ENCODE assay signal across 31 mouse cellular contexts in the genomic region with DNA sequence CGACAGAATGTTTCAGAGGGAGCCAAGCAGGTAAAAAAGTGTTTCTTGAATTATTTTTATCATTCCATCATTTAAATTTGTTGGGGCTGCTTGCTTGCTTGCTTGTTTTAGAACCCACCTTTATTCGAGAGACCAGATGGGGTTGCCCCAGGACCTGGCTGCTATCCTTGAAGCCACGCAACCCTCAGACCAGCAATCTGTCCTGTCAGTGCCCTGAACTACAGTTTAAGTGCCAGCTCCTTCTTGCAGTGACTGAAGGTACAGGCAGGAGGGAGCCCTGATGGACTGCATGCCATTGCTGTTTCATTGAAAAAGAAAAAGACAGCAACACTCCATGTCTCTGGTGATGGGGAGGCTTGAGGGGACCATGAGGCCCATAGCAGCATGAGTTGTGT. TPM values are rescaled to one million over a fixed set of nuclear protein-coding genes. Genes with fewer than 3 reads are reported as not detected.
DNase-seq lines count a peak whose midpoint lies in the region; ATAC-seq and TF ChIP-seq lines count a peak whose summit lies in the region.
"Had no signal": no experiment of that assay in that cellular context is flagged by ENCODE, and none has a peak within 500 bp of the region (broad histone marks: within the 10 kb centered on the region; RNA-seq: fewer than 3 reads in every experiment).

No protein-coding gene starts in this region.

- no peak overlapping the region for H3K4me2 ChIP-seq in heart, embryonic 15.5 days
- no peak overlapping the region for H3K4me2 ChIP-seq in midbrain, embryonic 14.5 days (ENCODE audit: low read length)
- H3K4me2 ChIP-seq: forebrain, embryonic 13.5 days; liver, embryonic 13.5 days; midbrain, embryonic 15.5 days; neural tube, embryonic 12.5 days had no signal

- H3K36me3 ChIP-seq in heart, embryonic 15.5 days: no peaks in the 10 kb centered on the region
- H3K36me3 ChIP-seq in heart, adult 2 months (ENCODE audit: control insufficient read depth, insufficient read depth, low read length): no peaks in the 10 kb centered on the region
- no peaks in the 10 kb centered on the region for H3K36me3 ChIP-seq in midbrain, embryonic 14.5 days (ENCODE audit: control insufficient read depth, insufficient read depth, low read length)
- H3K36me3 ChIP-seq: hindbrain, embryonic 10.5 days; liver, embryonic 13.5 days; midbrain, embryonic 15.5 days; neural tube, embryonic 12.5 days had no signal

- ATAC-seq in heart, embryonic 15.5 days (replicated peaks; ENCODE audit: insufficient number of reproducible peaks, insufficient read depth, low FRiP score, low read depth): no peak
- ATAC-seq in midbrain, embryonic 14.5 days (ENCODE audit: low FRiP score, low TSS enrichment): no peak
- ATAC-seq: forebrain, embryonic 13.5 days; hindbrain, postnatal 0 days; intestine, embryonic 16.5 days; midbrain, embryonic 15.5 days had no signal

- no peak overlapping the region for H3K9ac ChIP-seq in heart, embryonic 15.5 days
- no peak overlapping the region for H3K9ac ChIP-seq in heart, adult 2 months (ENCODE audit: low read depth, low read length)
- H3K9ac ChIP-seq in midbrain, embryonic 14.5 days (replicated peaks; ENCODE audit: low read length): no peak overlapping the region
- H3K9ac ChIP-seq: forebrain, embryonic 13.5 days; liver, embryonic 13.5 days; midbrain, embryonic 15.5 days; neural tube, embryonic 12.5 days had no signal

- intact Hi-C loops in heart, adult 2 months (cut with DNase I): no loop called here

- peaks cover 15% of the 10 kb centered on the region for H3K4me1 ChIP-seq in heart, embryonic 15.5 days (replicated peaks)
- H3K4me1 ChIP-seq in heart, adult 2 months (ENCODE audit: control insufficient read depth, insufficient read depth, low read length): no peaks in the 10 kb centered on the region
- no peaks in the 10 kb centered on the region for H3K4me1 ChIP-seq in midbrain, embryonic 14.5 days (ENCODE audit: control insufficient read depth, insufficient read depth, low read length)
- H3K4me1 ChIP-seq: forebrain, embryonic 13.5 days; hindbrain, embryonic 10.5 days; liver, embryonic 13.5 days; midbrain, embryonic 15.5 days; neural tube, embryonic 12.5 days had no signal

- no peak for TF ChIP-seq CTCF in heart, adult 2 months (IDR thresholded peaks at IDR 0.05)

- no peak overlapping the region for H3K4me3 ChIP-seq in heart, embryonic 15.5 days
- H3K4me3 ChIP-seq in heart, adult 2 months: no peak overlapping the region
- H3K4me3 ChIP-seq in midbrain, embryonic 14.5 days (replicated peaks; ENCODE audit: low read depth, low read length): no peak overlapping the region
- H3K4me3 ChIP-seq: forebrain, embryonic 13.5 days; gastrocnemius, adult 2 months; hindbrain, embryonic 10.5 days; liver, embryonic 13.5 days; midbrain, embryonic 15.5 days; neural tube, embryonic 12.5 days had no signal

- TF ChIP-seq EP300 in heart, adult 2 months (IDR thresholded peaks at IDR 0.05; ENCODE audit: insufficient read depth, low read depth, low read length): no peak

- 0 out of 2 replicates have a peak overlapping the region, but pooled peaks have one; percentile 34 for H3K27ac ChIP-seq in heart, embryonic 15.5 days
- H3K27ac ChIP-seq in heart, adult 2 months: no peak overlapping the region
- H3K27ac ChIP-seq in midbrain, embryonic 14.5 days (replicated peaks; ENCODE audit: low read depth, low read length): no peak overlapping the region
- H3K27ac ChIP-seq: forebrain, embryonic 13.5 days; gastrocnemius, adult 2 months; hindbrain, embryonic 10.5 days; hindbrain, postnatal 0 days; liver, embryonic 13.5 days; midbrain, embryonic 15.5 days; neural tube, embryonic 12.5 days had no signal

- TF ChIP-seq POLR2A in heart, adult 2 months (IDR thresholded peaks at IDR 0.05; ENCODE audit: insufficient read depth, low read depth, low read length): no peak

- no peaks in the 10 kb centered on the region for H3K9me3 ChIP-seq in heart, embryonic 15.5 days (replicated peaks)
- no peaks in the 10 kb centered on the region for H3K9me3 ChIP-seq in midbrain, embryonic 14.5 days (ENCODE audit: control insufficient read depth, low read length)
- H3K9me3 ChIP-seq: forebrain, embryonic 13.5 days; hindbrain, embryonic 10.5 days; liver, embryonic 13.5 days; midbrain, embryonic 15.5 days; neural tube, embryonic 12.5 days had no signal

- H3K79me2 ChIP-seq in heart, adult 2 months (replicated peaks; ENCODE audit: control insufficient read depth, insufficient read depth, low read length): no peaks in the 10 kb centered on the region

- 29% methylated on average over 3 of the region's 3 CpGs for WGBS in heart, embryonic 15.5 days
- WGBS in heart, adult 2 months: 46% methylated on average over 3 of the region's 3 CpGs
- WGBS in midbrain, embryonic 14.5 days: 84% methylated on average over 3 of the region's 3 CpGs

- DNase-seq in heart, adult 11 months: peak; percentile 56
- no peak for DNase-seq in heart, adult 18-20 months
- DNase-seq in heart, adult 2 months: no peak
- DNase-seq in cerebellum, adult 8-10 months: peak; percentile 78
- DNase-seq in cerebellum, postnatal 36 days: peak; percentile 79 to 82
- DNase-seq in midbrain, embryonic 14.5 days: no peak
- DNase-seq in retina, postnatal 1 day: no peak
- DNase-seq: adrenal gland, postnatal 14 days; gastrocnemius, adult 2 months; kidney, adult 9 months; kidney, postnatal 25 days; liver, embryonic 13.5 days; lung, adult 2 months; lung, postnatal 4 days had no signal

- H3K27me3 ChIP-seq in heart, embryonic 15.5 days: no peaks in the 10 kb centered on the region
- no peaks in the 10 kb centered on the region for H3K27me3 ChIP-seq in heart, adult 2 months (ENCODE audit: control insufficient read depth, insufficient read depth, low read length)
- no peaks in the 10 kb centered on the region for H3K27me3 ChIP-seq in midbrain, embryonic 14.5 days (ENCODE audit: control insufficient read depth, insufficient read depth, low read length)
- H3K27me3 ChIP-seq: forebrain, embryonic 13.5 days; liver, embryonic 13.5 days; midbrain, embryonic 15.5 days; neural tube, embryonic 12.5 days had no signal

RNA-seq across cellular contexts. Expression of a gene that starts 12.6 kb away (rescaled TPM):
- total RNA-seq in heart, adult 18-20 months (2021): not detected
- 0.18 TPM in 1 of 2 replicates, not detected in the other for polyA plus RNA-seq in heart, embryonic 15.5 days (2015; fragmentation: Nextera tagmentation; extraction: Ambion mirVana)
- total RNA-seq in heart, adult 2 months (2021): not detected
- not detected in 2 replicates for polyA plus RNA-seq in heart, adult 2 months (2012; rRNA removed)
- polyA plus RNA-seq in midbrain, embryonic 14.5 days (2014; fragmentation: Nextera tagmentation; extraction: Ambion mirVana): not detected in 2 replicates
- total RNA-seq: adrenal gland, postnatal 14 days; gastrocnemius, adult 2 months; gastrocnemius, postnatal 4 days; layer of hippocampus, adult 8-10 months; left cerebral cortex, postnatal 25 days; megakaryocyte-erythroid progenitor cell, adult 5-6 weeks had no signal
- polyA plus RNA-seq: forebrain, embryonic 13.5 days; hindbrain, embryonic 10.5 days; intestine, embryonic 16.5 days; liver, embryonic 13.5 days; lung, adult 2 months; neural tube, embryonic 12.5 days; spleen, adult 2 months; testis, adult 2 months had no signal

RNA-seq across cellular contexts. Expression of a gene that starts 24.6 kb away (rescaled TPM):
- total RNA-seq in heart, adult 18-20 months (2021): not detected
- not detected in 2 replicates for polyA plus RNA-seq in heart, embryonic 15.5 days (2015; fragmentation: Nextera tagmentation; extraction: Ambion mirVana)
- total RNA-seq in heart, adult 2 months (2021): not detected
- 0.21 and 0.38 TPM in 2 replicates for polyA plus RNA-seq in heart, adult 2 months (2012; rRNA removed)
- not detected in 2 replicates for polyA plus RNA-seq in midbrain, embryonic 14.5 days (2014; fragmentation: Nextera tagmentation; extraction: Ambion mirVana)
- total RNA-seq: adrenal gland, postnatal 14 days; gastrocnemius, adult 2 months; gastrocnemius, postnatal 4 days; hindbrain, postnatal 0 days; layer of hippocampus, adult 8-10 months; left cerebral cortex, postnatal 25 days had no signal
- polyA plus RNA-seq: brain, embryonic 14.5 days; embryonic facial prominence, embryonic 14.5 days; forebrain, embryonic 13.5 days; hindbrain, embryonic 10.5 days; hindbrain, postnatal 0 days; intestine, embryonic 16.5 days; limb, embryonic 14.5 days; liver, embryonic 13.5 days; midbrain, embryonic 15.5 days; neural tube, embryonic 12.5 days; urinary bladder, adult 2 months had no signal

RNA-seq across cellular contexts. Expression of a gene that starts 37.9 kb away (rescaled TPM):
- total RNA-seq in heart, adult 18-20 months (2021): not detected
- polyA plus RNA-seq in heart, embryonic 15.5 days (2015; fragmentation: Nextera tagmentation; extraction: Ambion mirVana): not detected in 2 replicates
- not detected for total RNA-seq in heart, adult 2 months (2021)
- not detected in 2 replicates for polyA plus RNA-seq in heart, adult 2 months (2012; rRNA removed)
- not detected in 2 replicates for polyA plus RNA-seq in midbrain, embryonic 14.5 days (2014; fragmentation: Nextera tagmentation; extraction: Ambion mirVana)
- total RNA-seq: adrenal gland, postnatal 14 days; gastrocnemius, adult 2 months; gastrocnemius, postnatal 4 days; hindbrain, postnatal 0 days; layer of hippocampus, adult 8-10 months; left cerebral cortex, postnatal 25 days; megakaryocyte-erythroid progenitor cell, adult 5-6 weeks had no signal
- polyA plus RNA-seq: brain, embryonic 14.5 days; embryonic facial prominence, embryonic 14.5 days; forebrain, embryonic 13.5 days; hindbrain, embryonic 10.5 days; intestine, embryonic 16.5 days; limb, embryonic 14.5 days; liver, embryonic 13.5 days; lung, adult 2 months; neural tube, embryonic 12.5 days; spleen, adult 2 months; urinary bladder, adult 2 months had no signal

RNA-seq across cellular contexts. Expression of a gene that starts 56.6 kb away (rescaled TPM):
- not detected for total RNA-seq in heart, adult 18-20 months (2021)
- polyA plus RNA-seq in heart, embryonic 15.5 days (2015; fragmentation: Nextera tagmentation; extraction: Ambion mirVana): 0.04 and 0.19 TPM in 2 replicates
- total RNA-seq in heart, adult 2 months (2021): not detected
- 0.02 and 0.12 TPM in 2 replicates for polyA plus RNA-seq in heart, adult 2 months (2012; rRNA removed)
- 30.0 and 32.1 TPM in 2 replicates for polyA plus RNA-seq in midbrain, embryonic 14.5 days (2014; fragmentation: Nextera tagmentation; extraction: Ambion mirVana)
- total RNA-seq: gastrocnemius, adult 2 months; gastrocnemius, postnatal 4 days; megakaryocyte-erythroid progenitor cell, adult 5-6 weeks had no signal
- polyA plus RNA-seq: liver, embryonic 13.5 days; lung, adult 2 months had no signal

Comparison
In these comparisons a context has a peak if more than half of its experiments do, and no peak if none do; other contexts are left out.
1. DNase-seq: peak in heart, adult 11 months (single experiment), cerebellum, adult 8-10 months (single experiment) and cerebellum, postnatal 36 days (2 of 2); none in heart, adult 18-20 months (0 of 2), heart, adult 2 months (0 of 2), midbrain, embryonic 14.5 days (single experiment) and retina, postnatal 1 day (single experiment).